Comparison of ENCODE assay signal across 10 mouse cellular contexts in genomic region chr19:6397582-6398249, GRCm38 (mm10). TPM values are rescaled to one million over a fixed set of nuclear protein-coding genes. Genes with fewer than 3 reads are reported as not detected.
DNase-seq lines count a peak whose midpoint lies in the region; ATAC-seq lines count a peak whose summit lies in the region.
"Had no signal": no experiment of that assay in that cellular context is flagged by ENCODE, and none has a peak within 500 bp of the region (broad histone marks: within the 10 kb centered on the region; RNA-seq: fewer than 3 reads in every experiment).

No protein-coding gene starts in this region.

- no peak for ATAC-seq in heart, embryonic 15.5 days (replicated peaks; ENCODE audit: insufficient number of reproducible peaks, insufficient read depth, low FRiP score, low read depth)
- no peak for ATAC-seq in midbrain, embryonic 13.5 days
- no peak for ATAC-seq in midbrain, embryonic 11.5 days (ENCODE audit: low FRiP score)

- H3K4me2 ChIP-seq in heart, embryonic 15.5 days, result peak overlapping the region; percentile 100; the same call in 1 of the 2 replicates
- peak overlapping the region; percentile 97; the same call in 1 of the 2 replicates for H3K4me2 ChIP-seq in midbrain, embryonic 13.5 days (replicated peaks)
- no peak overlapping the region for H3K4me2 ChIP-seq in midbrain, embryonic 11.5 days

- peaks cover 18% of the 10 kb centered on the region for H3K36me3 ChIP-seq in heart, embryonic 15.5 days
- H3K36me3 ChIP-seq in midbrain, embryonic 13.5 days, result no peaks in the 10 kb centered on the region
- no peaks in the 10 kb centered on the region for H3K36me3 ChIP-seq in midbrain, embryonic 11.5 days (ENCODE audit: control insufficient read depth, insufficient read depth, low read length)
- H3K36me3 ChIP-seq: G1E; midbrain, embryonic 12.5 days had no signal

- peaks cover 9% of the 10 kb centered on the region; the same call in 1 of the 2 replicates for H3K27me3 ChIP-seq in heart, embryonic 15.5 days
- H3K27me3 ChIP-seq in midbrain, embryonic 13.5 days, result peaks cover 30% of the 10 kb centered on the region
- H3K27me3 ChIP-seq in midbrain, embryonic 11.5 days (ENCODE audit: control insufficient read depth, insufficient read depth, low read length), result peaks cover 25% of the 10 kb centered on the region

- H3K9me3 ChIP-seq in heart, embryonic 15.5 days (replicated peaks), result no peaks in the 10 kb centered on the region
- H3K9me3 ChIP-seq in midbrain, embryonic 13.5 days, result no peaks in the 10 kb centered on the region
- no peaks in the 10 kb centered on the region for H3K9me3 ChIP-seq in midbrain, embryonic 11.5 days (ENCODE audit: control insufficient read depth, low read length)
- H3K9me3 ChIP-seq: G1E; midbrain, embryonic 12.5 days had no signal

- H3K4me3 ChIP-seq in heart, embryonic 15.5 days, result no peak overlapping the region
- H3K4me3 ChIP-seq in midbrain, embryonic 13.5 days (replicated peaks), result no peak overlapping the region
- no peak overlapping the region for H3K4me3 ChIP-seq in midbrain, embryonic 11.5 days (ENCODE audit: low read depth, low read length)

- peaks cover 38% of the 10 kb centered on the region for H3K4me1 ChIP-seq in heart, embryonic 15.5 days (replicated peaks)
- H3K4me1 ChIP-seq in midbrain, embryonic 13.5 days (replicated peaks), result peaks cover 40% of the 10 kb centered on the region
- H3K4me1 ChIP-seq in midbrain, embryonic 11.5 days (ENCODE audit: control insufficient read depth, insufficient read depth, low read length), result peaks cover 21% of the 10 kb centered on the region

- WGBS in heart, embryonic 15.5 days, result 84% methylated on average over 22 of the region's 22 CpGs
- WGBS in midbrain, embryonic 13.5 days, result 87% methylated on average over 22 of the region's 22 CpGs
- WGBS in midbrain, embryonic 11.5 days, result 82% methylated on average over 22 of the region's 22 CpGs

- H3K27ac ChIP-seq in heart, embryonic 15.5 days, result 0 out of 2 replicates have a peak overlapping the region, but pooled peaks have one; percentile 74
- no peak overlapping the region for H3K27ac ChIP-seq in midbrain, embryonic 13.5 days
- no peak overlapping the region for H3K27ac ChIP-seq in midbrain, embryonic 11.5 days (ENCODE audit: low read depth, low read length)
- H3K27ac ChIP-seq: midbrain, embryonic 12.5 days had no signal

- no peak for DNase-seq in heart, postnatal 14 days
- no peak for DNase-seq in midbrain, embryonic 11.5 days (ENCODE audit: low spot score, missing footprints)
- peak; percentile 36 to 53 for DNase-seq in kidney, postnatal 25 days
- peak; percentile 26 for DNase-seq in thymus, postnatal 25 days
- DNase-seq in urinary bladder, postnatal 25 days (ENCODE audit: low spot score), result no peak

- H3K9ac ChIP-seq in heart, embryonic 15.5 days, result no peak overlapping the region
- H3K9ac ChIP-seq in midbrain, embryonic 13.5 days (replicated peaks), result no peak overlapping the region
- H3K9ac ChIP-seq in midbrain, embryonic 11.5 days (ENCODE audit: low read length), result no peak overlapping the region

- intact Hi-C loops in heart, postnatal 14 days (cut with DNase I), result no loop called here

RNA-seq across cellular contexts. Expression of gene Rasgrp2, which starts 1.4 kb away (rescaled TPM):
- 54.8 TPM in 2 replicates for polyA plus RNA-seq in heart, embryonic 15.5 days (2015; fragmentation: Nextera tagmentation; extraction: Ambion mirVana)
- total RNA-seq in heart, postnatal 14 days (2021), result 10 to 100 TPM; 66.6 to 70.7 TPM
- 28.5 and 29.6 TPM in 2 replicates for polyA plus RNA-seq in midbrain, embryonic 13.5 days (2015; fragmentation: Nextera tagmentation; extraction: Ambion mirVana)
- 14.1 and 16.8 TPM in 2 replicates for polyA plus RNA-seq in midbrain, embryonic 11.5 days (2014; fragmentation: Nextera tagmentation; extraction: Ambion mirVana)

RNA-seq across cellular contexts. Expression of gene Pygm, which starts 13.5 kb away (rescaled TPM):
- polyA plus RNA-seq in heart, embryonic 15.5 days (2015; fragmentation: Nextera tagmentation; extraction: Ambion mirVana), result 282 and 297 TPM in 2 replicates
- 100 to 1,000 TPM; 824 to 866 TPM for total RNA-seq in heart, postnatal 14 days (2021)
- 1.9 and 2.2 TPM in 2 replicates for polyA plus RNA-seq in midbrain, embryonic 13.5 days (2015; fragmentation: Nextera tagmentation; extraction: Ambion mirVana)
- polyA plus RNA-seq in midbrain, embryonic 11.5 days (2014; fragmentation: Nextera tagmentation; extraction: Ambion mirVana), result 0.81 and 1.8 TPM in 2 replicates

RNA-seq across cellular contexts. Expression of gene Nrxn2, which starts 20.8 kb away (rescaled TPM):
- 0.47 and 0.60 TPM in 2 replicates for polyA plus RNA-seq in heart, embryonic 15.5 days (2015; fragmentation: Nextera tagmentation; extraction: Ambion mirVana)
- total RNA-seq in heart, postnatal 14 days (2021), result 1 to 10 TPM; 5.2 to 5.9 TPM
- 20.7 and 24.3 TPM in 2 replicates for polyA plus RNA-seq in midbrain, embryonic 13.5 days (2015; fragmentation: Nextera tagmentation; extraction: Ambion mirVana)
- 9.2 and 9.5 TPM in 2 replicates for polyA plus RNA-seq in midbrain, embryonic 11.5 days (2014; fragmentation: Nextera tagmentation; extraction: Ambion mirVana)
- total RNA-seq: common myeloid progenitor, adult 5-6 weeks had no signal

RNA-seq across cellular contexts. Expression of gene Sf1, which starts 34.2 kb away (rescaled TPM):
- 79.0 and 98.4 TPM in 2 replicates for polyA plus RNA-seq in heart, embryonic 15.5 days (2015; fragmentation: Nextera tagmentation; extraction: Ambion mirVana)
- 100 to 1,000 TPM; 102 to 105 TPM for total RNA-seq in heart, postnatal 14 days (2021)
- 120 and 128 TPM in 2 replicates for polyA plus RNA-seq in midbrain, embryonic 13.5 days (2015; fragmentation: Nextera tagmentation; extraction: Ambion mirVana)
- polyA plus RNA-seq in midbrain, embryonic 11.5 days (2014; fragmentation: Nextera tagmentation; extraction: Ambion mirVana), result 186 and 215 TPM in 2 replicates

RNA-seq across cellular contexts. Expression of gene Map4k2, which starts 56.8 kb away (rescaled TPM):
- polyA plus RNA-seq in heart, embryonic 15.5 days (2015; fragmentation: Nextera tagmentation; extraction: Ambion mirVana), result 12.6 and 17.9 TPM in 2 replicates
- total RNA-seq in heart, postnatal 14 days (2021), result 10 to 100 TPM; 56.3 TPM
- polyA plus RNA-seq in midbrain, embryonic 13.5 days (2015; fragmentation: Nextera tagmentation; extraction: Ambion mirVana), result 13.6 and 17.1 TPM in 2 replicates
- 6.2 and 8.6 TPM in 2 replicates for polyA plus RNA-seq in midbrain, embryonic 11.5 days (2014; fragmentation: Nextera tagmentation; extraction: Ambion mirVana)

Comparison
In these comparisons a context has a peak if more than half of its experiments do, and no peak if none do; other contexts are left out.
1. DNase-seq: peak in kidney, postnatal 25 days (2 of 2) and thymus, postnatal 25 days (single experiment); none in heart, postnatal 14 days (0 of 2), midbrain, embryonic 11.5 days (single experiment) and urinary bladder, postnatal 25 days (single experiment).
2. RNA of gene Pygm, which starts 13.5 kb away (polyA plus RNA-seq): 282 to 297 TPM in heart, embryonic 15.5 days; 1.9 to 2.2 TPM in midbrain, embryonic 13.5 days and 0.81 to 1.8 TPM in midbrain, embryonic 11.5 days; every median in the first group is over 10 times any median in the second.